Mouse (Mus musculus) cerebellum, postnatal 36 days (tissue): ENCODE measurements around the gene Cblb.

ENCODE experiments used
- DNase-seq, 2 experiments: peaks; one replicate each; pipeline ENCODE4 v3.0.0; 2021 to 2022; ENCODE audit warnings: mixed read lengths in 2 of 2

Gene Cblb

GRCm38 (mm10) chr16:52040937-52041336, 9.9 kb downstream of the Cblb start:
- no peak for DNase-seq

- no peak for DNase-seq
These were observed 11.8 kb downstream of the Cblb start for GRCm38 (mm10) chr16:52042667-52043379.

- no peak for DNase-seq
These were observed 12.5 kb downstream of the Cblb start for GRCm38 (mm10) chr16:52043380-52044117.

- no peak for DNase-seq
These were observed 13.5 kb downstream of the Cblb start for GRCm38 (mm10) chr16:52044518-52044917.

- no peak for DNase-seq
These were observed 14.0 kb downstream of the Cblb start for GRCm38 (mm10) chr16:52044985-52045384.

- DNase-seq, result no peak
These were observed 15.4 kb downstream of the Cblb start for GRCm38 (mm10) chr16:52046464-52046863.

GRCm38 (mm10) chr16:52051106-52051505, 20.1 kb downstream of the Cblb start:
- no peak for DNase-seq

GRCm38 (mm10) chr16:52052734-52053133, 21.7 kb downstream of the Cblb start:
- no peak for DNase-seq

GRCm38 (mm10) chr16:52055236-52055635, 24.2 kb downstream of the Cblb start:
- DNase-seq, result no peak

- no peak for DNase-seq
These were observed 25.1 kb downstream of the Cblb start for GRCm38 (mm10) chr16:52056164-52056563.

GRCm38 (mm10) chr16:52057335-52057734, 26.3 kb downstream of the Cblb start:
- DNase-seq, result no peak

- DNase-seq, result no peak
These were observed 28.5 kb downstream of the Cblb start for GRCm38 (mm10) chr16:52059535-52059934.

- DNase-seq, result no peak
These were observed 29.2 kb downstream of the Cblb start for GRCm38 (mm10) chr16:52060100-52060719.

GRCm38 (mm10) chr16:52061015-52061481, 30.0 kb downstream of the Cblb start:
- no peak for DNase-seq

- DNase-seq, result no peak
These were observed 33.5 kb downstream of the Cblb start for GRCm38 (mm10) chr16:52064309-52065105.

GRCm38 (mm10) chr16:52067632-52068516, 36.8 kb downstream of the Cblb start:
- no peak for DNase-seq

- no peak for DNase-seq
These were observed 37.5 kb downstream of the Cblb start for GRCm38 (mm10) chr16:52068517-52068874.

GRCm38 (mm10) chr16:52069648-52070047, 38.6 kb downstream of the Cblb start:
- DNase-seq, result no peak

GRCm38 (mm10) chr16:52070128-52070527, 39.1 kb downstream of the Cblb start:
- DNase-seq, result no peak

- no peak for DNase-seq
These were observed 40.3 kb downstream of the Cblb start for GRCm38 (mm10) chr16:52071290-52071689.

GRCm38 (mm10) chr16:52071766-52072209, 40.8 kb downstream of the Cblb start:
- DNase-seq, result no peak

GRCm38 (mm10) chr16:52076652-52077051, 45.6 kb downstream of the Cblb start:
- peak; percentile 76 to 77 for DNase-seq
